Mouse (Mus musculus) C2C12 (cell line): ENCODE data around the gene Rnf144a.

Experiments used
- CTCF ChIP-seq: IDR thresholded peaks from one replicate; pipeline ENCODE4 v1.5.1; 2011; ENCODE audit not compliant: control insufficient read depth, insufficient read depth, insufficient read length
- MAX ChIP-seq: IDR thresholded peaks from one replicate; pipeline ENCODE4 v1.6.1; 2011; ENCODE audit warnings: mild to moderate bottlenecking, control low read depth
- MYOG ChIP-seq: IDR thresholded peaks from one replicate; pipeline ENCODE4 v1.6.1; 2011; ENCODE audit not compliant: control insufficient read depth, insufficient read length; ENCODE audit errors: extremely low read depth

- TF ChIP-seq CTCF (no peak), MYOG (no peak), MAX (no peak)
Measured at GRCm38 (mm10) chr12:26412802-26413201, 2.3 kb downstream of the Rnf144a start.
